Mouse (Mus musculus): Measurements from ENCODE around the gene Fam98a.

Gene Fam98a

DNA sequence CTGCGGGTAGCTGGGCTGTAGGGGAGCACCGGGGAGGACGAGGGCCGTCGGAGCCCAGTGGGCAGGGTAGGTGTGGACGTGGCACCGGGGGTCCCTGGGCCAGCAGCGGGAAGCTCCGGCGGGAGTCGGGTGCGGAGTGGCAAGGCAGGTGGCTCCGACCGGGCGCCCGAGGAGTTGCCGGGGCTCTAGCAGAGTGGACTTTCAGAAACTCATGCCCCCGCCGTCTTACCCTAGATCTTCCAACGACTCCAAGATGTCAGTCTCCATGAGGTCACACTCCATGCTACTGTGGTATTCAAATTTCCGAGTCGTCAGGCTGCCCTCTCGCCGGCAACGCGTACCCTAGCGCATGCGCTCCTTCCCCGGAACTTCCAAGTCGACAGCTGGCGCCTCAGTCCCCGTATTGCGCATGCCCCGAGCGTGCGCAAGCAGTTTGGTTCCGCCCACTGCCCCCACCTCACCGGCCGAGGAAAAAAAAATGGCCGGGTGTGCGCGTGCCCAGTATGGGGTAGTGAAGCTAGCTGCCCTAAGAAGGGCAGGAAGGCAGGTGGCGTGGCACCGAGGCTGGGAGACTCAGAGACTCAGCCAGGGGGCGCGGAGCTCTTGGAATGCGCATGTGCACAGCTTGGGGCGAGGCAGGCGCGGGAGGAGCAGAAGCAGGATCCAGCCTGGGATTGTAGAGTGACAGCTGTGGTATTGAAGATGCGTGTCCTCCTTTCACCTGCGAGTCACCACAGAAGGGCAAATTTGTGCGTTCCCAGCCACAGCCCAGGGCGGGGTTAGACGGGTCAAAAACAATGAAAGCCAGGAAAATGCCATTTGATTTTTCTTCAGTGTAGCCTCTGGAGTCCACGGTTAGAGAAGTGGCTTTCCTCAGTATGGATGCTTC lies at the start of gene Fam98a:
Fam98a (minus strand) TSS at position 435 of the 889 bp plus-strand sequence.
- peak; percentile 95 to 98 for DNase-seq (ENCODE audit: low spot score in 2 of 2)

DNA sequence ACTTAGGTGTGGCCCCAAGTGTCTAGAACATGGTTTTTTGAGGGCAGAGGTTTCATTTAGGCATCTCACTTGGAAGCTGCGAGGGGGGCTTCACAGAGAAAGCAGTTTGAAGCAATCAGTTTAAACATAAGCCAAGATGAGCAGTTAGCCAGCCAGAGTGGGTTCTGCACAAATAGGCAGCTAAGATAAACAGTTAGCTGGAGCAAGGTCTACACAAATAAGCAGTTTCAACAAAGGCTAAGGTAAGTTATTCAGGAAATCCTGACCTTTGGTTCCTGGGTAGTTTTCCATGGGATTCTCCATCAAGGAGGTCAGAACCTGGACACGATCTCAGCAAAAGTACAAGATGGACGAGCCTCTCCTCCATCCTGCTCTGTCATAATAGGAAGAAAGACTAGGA lies 46.9 kb upstream of the Fam98a start:
- DNase-seq (ENCODE audit: low spot score in 2 of 2), result no peak

DNA sequence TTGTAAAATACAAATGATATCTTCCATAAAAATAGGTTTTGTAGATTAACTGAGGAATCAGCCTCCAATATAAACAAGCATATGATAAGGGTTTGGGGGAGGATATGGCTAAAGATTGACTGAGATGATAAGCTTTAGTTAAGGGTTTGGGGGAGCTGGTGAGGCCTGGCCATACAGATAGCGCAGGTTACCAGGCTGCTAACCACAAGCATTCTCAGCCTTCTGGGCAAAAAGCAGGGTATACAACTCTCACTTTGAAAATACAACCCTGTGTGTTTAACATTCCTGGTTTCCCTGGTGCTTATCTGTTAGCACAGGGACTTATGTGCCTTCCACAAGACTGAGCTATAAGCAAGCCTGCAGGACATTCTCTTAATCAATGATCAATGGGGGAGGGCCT lies 31.0 kb upstream of the Fam98a start:
- DNase-seq (ENCODE audit: low spot score in 2 of 2), result no peak

DNA sequence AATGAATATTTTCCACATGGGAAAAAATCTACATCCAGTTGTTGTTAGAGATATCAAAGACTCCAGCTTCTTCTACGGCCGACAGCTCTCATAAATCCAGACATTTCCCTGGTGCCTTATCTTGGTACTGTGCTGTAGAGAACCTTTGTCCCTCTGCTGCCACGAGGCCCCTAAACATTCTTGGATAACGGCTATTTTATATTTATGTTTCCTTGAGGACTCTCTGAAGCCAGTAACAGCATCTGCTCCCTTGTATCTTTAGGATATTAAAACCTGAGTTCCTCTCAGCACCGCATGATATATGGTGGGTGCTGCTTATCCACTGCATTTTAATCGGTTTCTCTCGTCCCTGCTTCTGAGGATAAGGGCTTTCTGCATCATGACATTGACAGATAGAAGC lies 23.9 kb upstream of the Fam98a start:
- DNase-seq (ENCODE audit: low spot score in 2 of 2), result no peak

- DNase-seq (ENCODE audit: low spot score in 2 of 2), result no peak
Observed at GRCm38 (mm10) chr17:75558041-75558440, 6.3 kb upstream of the Fam98a start.

DNA sequence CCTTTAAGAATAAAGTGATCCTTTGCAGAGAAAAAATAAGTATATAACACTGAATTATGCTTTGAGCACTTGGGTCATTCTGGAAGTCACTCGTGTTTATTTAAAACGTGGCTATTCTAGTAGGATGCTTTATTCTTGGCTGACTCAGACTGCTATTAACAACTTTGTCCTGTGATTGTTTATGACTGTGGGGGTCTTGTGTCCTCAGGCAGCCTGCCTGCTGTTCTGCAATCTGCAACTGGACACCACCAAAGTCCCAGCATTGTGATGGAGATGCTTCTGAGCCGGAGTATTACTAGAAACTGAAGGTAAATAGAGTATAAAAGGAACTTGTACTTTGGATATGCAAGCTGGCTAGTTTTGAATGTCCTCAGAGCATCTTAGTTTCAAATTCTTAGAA lies 5.3 kb upstream of the Fam98a start:
- DNase-seq (ENCODE audit: low spot score in 2 of 2), result no peak

- peak; percentile 12 to 40 for DNase-seq (ENCODE audit: low spot score in 2 of 2)
Observed at GRCm38 (mm10) chr17:75550771-75551413, 854 bp downstream of the Fam98a start.

- DNase-seq (ENCODE audit: low spot score in 2 of 2), result no peak
Observed at GRCm38 (mm10) chr17:75544262-75544661, 7.5 kb downstream of the Fam98a start.

- DNase-seq (ENCODE audit: low spot score in 2 of 2), result no peak
Observed at GRCm38 (mm10) chr17:75543434-75543833, 8.3 kb downstream of the Fam98a start.

DNA sequence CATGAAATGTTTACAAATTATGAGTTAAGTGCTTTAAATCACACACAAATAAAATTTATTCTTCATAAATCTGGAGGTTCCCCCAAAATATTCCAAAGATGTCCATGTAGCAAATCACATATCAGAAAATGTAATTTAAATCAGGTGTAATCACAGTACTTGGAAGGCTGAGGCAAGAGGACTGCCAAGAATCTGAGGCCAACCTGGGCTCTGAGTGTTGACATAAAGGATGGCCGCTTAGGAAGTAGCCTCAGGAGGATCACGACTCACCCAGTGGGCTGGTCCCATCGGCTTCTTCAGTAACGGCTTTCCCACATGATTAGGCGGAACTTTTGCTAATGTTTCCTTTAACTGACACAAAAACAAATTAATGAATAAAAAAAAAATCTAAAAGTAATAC lies 11.9 kb downstream of the Fam98a start:
- no peak for DNase-seq (ENCODE audit: low spot score in 2 of 2)

DNA sequence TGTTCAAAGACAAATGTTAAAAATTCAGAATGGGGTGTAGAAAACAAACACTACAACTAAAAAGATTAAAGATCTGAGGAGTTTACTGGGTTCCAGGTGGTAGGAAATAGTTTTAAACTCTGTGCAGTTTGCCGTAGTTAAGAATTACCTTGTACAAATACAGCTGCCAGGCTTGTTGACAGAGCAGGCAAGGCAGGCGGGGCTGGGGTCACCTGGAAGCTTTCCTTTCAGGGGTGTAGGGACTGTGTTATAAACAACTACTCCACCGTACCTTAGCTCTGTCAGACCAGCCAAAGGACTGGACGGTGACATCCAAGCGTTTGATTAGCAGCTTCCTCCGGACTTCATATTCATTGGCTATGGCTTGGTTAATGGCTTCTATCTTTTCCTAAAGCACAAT lies 12.6 kb downstream of the Fam98a start:
- DNase-seq (ENCODE audit: low spot score in 2 of 2), result no peak

GRCm38 (mm10) chr17:75538431-75538830 lies 13.3 kb downstream of the Fam98a start:
- DNase-seq (ENCODE audit: low spot score in 2 of 2), result no peak

GRCm38 (mm10) chr17:75537050-75537445 lies 14.7 kb downstream of the Fam98a start:
- no peak for DNase-seq (ENCODE audit: low spot score in 2 of 2)

DNA sequence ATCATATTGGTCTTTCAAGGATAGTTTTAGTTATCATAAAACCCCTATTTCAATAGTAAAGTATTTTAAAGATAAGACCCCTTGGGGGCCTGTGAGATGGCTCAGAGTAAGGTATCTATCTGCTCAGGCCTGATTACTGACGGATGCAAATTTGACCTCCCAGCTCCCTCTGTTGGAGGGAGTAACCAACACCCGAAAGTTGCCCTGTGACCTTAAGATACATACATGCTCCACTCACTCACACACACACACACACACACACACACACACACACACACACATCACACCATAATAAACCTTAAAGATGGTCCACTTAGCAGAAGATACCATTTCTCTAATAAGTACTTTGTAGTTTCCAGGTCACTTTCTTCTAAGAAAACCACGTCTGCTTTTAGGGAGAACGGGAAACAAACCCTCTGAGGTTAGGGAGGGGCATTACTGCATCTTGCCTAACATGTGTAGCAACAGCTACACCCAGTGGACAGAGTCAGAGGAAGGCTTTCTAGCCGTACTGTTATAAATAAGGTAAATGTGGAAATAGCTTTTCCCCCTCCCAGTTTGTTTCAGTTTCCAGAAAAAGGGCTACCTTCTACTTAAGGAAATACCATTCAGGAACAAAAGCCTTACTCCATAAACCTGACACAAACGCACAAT lies 15.2 kb downstream of the Fam98a start:
- no peak for DNase-seq (ENCODE audit: low spot score in 2 of 2)

- DNase-seq (ENCODE audit: low spot score in 2 of 2), result no peak
Observed at GRCm38 (mm10) chr17:75535612-75536011, 16.1 kb downstream of the Fam98a start.

- no peak for DNase-seq (ENCODE audit: low spot score in 2 of 2)
Observed at GRCm38 (mm10) chr17:75534314-75535020, 17.3 kb downstream of the Fam98a start.

- DNase-seq (ENCODE audit: low spot score in 2 of 2), result no peak
Observed at GRCm38 (mm10) chr17:75532469-75532986, 19.2 kb downstream of the Fam98a start.

DNA sequence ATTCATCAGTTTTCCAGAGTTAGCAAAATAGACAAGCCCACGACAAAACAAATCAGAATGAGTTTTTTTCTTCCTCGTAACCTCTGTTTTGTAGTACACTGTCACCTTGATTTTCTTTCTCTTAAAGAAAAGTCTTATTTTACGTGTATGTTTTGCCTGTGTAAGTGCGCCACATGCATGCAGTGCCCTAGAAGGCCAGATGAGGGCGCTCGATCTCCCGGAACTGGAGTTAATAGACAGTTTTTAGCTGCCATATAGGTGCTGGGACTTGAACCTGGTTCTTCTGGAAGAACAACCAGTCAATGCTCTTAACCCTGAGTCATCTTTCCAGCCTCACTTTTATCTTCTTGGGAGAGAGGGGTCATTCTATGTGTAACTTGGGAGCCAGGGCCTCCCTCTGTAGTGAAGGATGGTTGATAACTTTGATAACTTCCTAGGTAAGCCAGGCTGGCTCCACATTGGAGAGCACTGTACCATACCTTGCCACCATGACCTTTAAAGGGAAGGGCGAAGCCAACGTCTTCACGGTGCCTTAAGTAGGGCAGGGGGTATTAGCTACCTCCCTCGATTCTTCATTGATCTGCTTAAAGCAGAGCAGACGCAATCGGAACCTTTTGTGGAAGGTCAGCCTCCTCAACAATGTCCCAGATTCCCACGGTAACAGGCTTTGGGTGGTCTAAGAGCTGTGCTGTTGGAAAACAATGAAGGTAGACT lies 22.4 kb downstream of the Fam98a start:
- DNase-seq (ENCODE audit: low spot score in 2 of 2), result no peak

DNA sequence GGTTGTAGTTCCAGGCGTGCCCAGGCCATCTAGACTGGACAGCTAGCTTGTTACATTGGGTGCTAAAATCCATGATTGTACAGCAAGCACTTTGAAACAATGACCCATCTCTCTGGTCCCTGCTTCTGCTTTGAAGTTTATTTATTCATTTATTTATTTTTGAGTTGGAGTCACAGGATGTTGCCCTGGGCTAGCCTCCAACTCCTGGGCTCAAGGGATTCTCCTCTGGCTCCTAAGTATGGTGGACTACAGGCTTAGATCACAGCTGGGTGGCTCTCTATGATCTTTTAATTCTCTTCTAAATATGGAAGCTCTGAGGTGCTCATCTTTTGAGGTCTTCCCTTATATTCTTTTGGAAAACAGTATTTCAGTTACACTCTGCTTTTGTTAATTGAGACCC lies 25.3 kb downstream of the Fam98a start:
- DNase-seq (ENCODE audit: low spot score in 2 of 2), result no peak

GRCm38 (mm10) chr17:75523812-75524211 lies 27.9 kb downstream of the Fam98a start:
- no peak for DNase-seq (ENCODE audit: low spot score in 2 of 2)

All from thymus, postnatal 10 days (tissue).